Mouse (Mus musculus): ENCODE data around the gene Wfdc10.

The Wfdc10 gene

GRCm38 (mm10) chr2:164700959-164701358 is 45.1 kb downstream of the Wfdc10 start:
- DNase-seq (ENCODE audit: low spot score in 2 of 2), result no peak

GRCm38 (mm10) chr2:164701761-164702160 is 45.9 kb downstream of the Wfdc10 start:
- DNase-seq (ENCODE audit: low spot score in 2 of 2), result no peak

GRCm38 (mm10) chr2:164704235-164704634 is 48.4 kb downstream of the Wfdc10 start:
- no peak for DNase-seq (ENCODE audit: low spot score in 2 of 2)

GRCm38 (mm10) chr2:164705328-164705727 is 49.5 kb downstream of the Wfdc10 start:
- DNase-seq (ENCODE audit: low spot score in 2 of 2), result no peak

GRCm38 (mm10) chr2:164705991-164706390 is 50.1 kb downstream of the Wfdc10 start:
- DNase-seq (ENCODE audit: low spot score in 2 of 2), result no peak

Data from thymus, postnatal 10 days (tissue).